Mouse (Mus musculus) 3134 (cell line): ENCODE measurements around the gene Slc35f3.
A peak's percentile ranks its signal among the peaks of the same experiment; 100 is the strongest.

Experiments
- DNase-seq: peaks from one replicate; pipeline ENCODE4 v3.0.0-alpha.2; 2011; ENCODE audit warnings: low spot score; ENCODE audit not compliant: insufficient read length; ENCODE audit errors: extremely low read depth

Gene Slc35f3

GRCm38 (mm10) chr8:126326731-126327130 is 28.4 kb downstream of the Slc35f3 start:
- DNase-seq, result no peak

- DNase-seq, result no peak
Measured at GRCm38 (mm10) chr8:126327786-126328185, 29.4 kb downstream of the Slc35f3 start.

- no peak for DNase-seq
Measured at GRCm38 (mm10) chr8:126338864-126339263, 40.5 kb downstream of the Slc35f3 start.

GRCm38 (mm10) chr8:126339357-126339756 is 41.0 kb downstream of the Slc35f3 start:
- no peak for DNase-seq

GRCm38 (mm10) chr8:126341200-126341599 is 42.8 kb downstream of the Slc35f3 start:
- no peak for DNase-seq

GRCm38 (mm10) chr8:126343427-126343826 is 45.1 kb downstream of the Slc35f3 start:
- no peak for DNase-seq

- no peak for DNase-seq
Measured at GRCm38 (mm10) chr8:126345100-126345499, 46.7 kb downstream of the Slc35f3 start.

- no peak for DNase-seq
Measured at GRCm38 (mm10) chr8:126353259-126353658, 54.9 kb downstream of the Slc35f3 start.

- DNase-seq, result no peak
Measured at GRCm38 (mm10) chr8:126357946-126358345, 59.6 kb downstream of the Slc35f3 start.

- no peak for DNase-seq
Measured at GRCm38 (mm10) chr8:126359296-126359695, 60.9 kb downstream of the Slc35f3 start.

- DNase-seq, result no peak
Measured at GRCm38 (mm10) chr8:126360106-126360505, 61.7 kb downstream of the Slc35f3 start.

- no peak for DNase-seq
Measured at GRCm38 (mm10) chr8:126360701-126361100, 62.3 kb downstream of the Slc35f3 start.

- no peak for DNase-seq
Measured at GRCm38 (mm10) chr8:126366251-126366650, 67.9 kb downstream of the Slc35f3 start.

- no peak for DNase-seq
Measured at GRCm38 (mm10) chr8:126368349-126369054, 70.1 kb downstream of the Slc35f3 start.

- no peak for DNase-seq
Measured at GRCm38 (mm10) chr8:126371871-126372270, 73.5 kb downstream of the Slc35f3 start.

- no peak for DNase-seq
Measured at GRCm38 (mm10) chr8:126379580-126379979, 81.2 kb downstream of the Slc35f3 start.

- DNase-seq, result no peak
Measured at GRCm38 (mm10) chr8:126380141-126380540, 81.8 kb downstream of the Slc35f3 start.

- DNase-seq, result no peak
Measured at GRCm38 (mm10) chr8:126381299-126381698, 82.9 kb downstream of the Slc35f3 start.

GRCm38 (mm10) chr8:126382216-126382615 is 83.9 kb downstream of the Slc35f3 start:
- no peak for DNase-seq

- no peak for DNase-seq
Measured at GRCm38 (mm10) chr8:126382749-126383148, 84.4 kb downstream of the Slc35f3 start.

- DNase-seq, result peak; percentile 11
Measured at GRCm38 (mm10) chr8:126387566-126387965, 89.2 kb downstream of the Slc35f3 start.

- peak; percentile 44 for DNase-seq
Measured at GRCm38 (mm10) chr8:126391541-126391940, 93.2 kb downstream of the Slc35f3 start.

GRCm38 (mm10) chr8:126395386-126395785 is 97.0 kb downstream of the Slc35f3 start:
- no peak for DNase-seq
